Comparison of ENCODE assay signal across 31 mouse cellular contexts in genomic region chr3:146586616-146587015, GRCm38 (mm10). TPM values are rescaled to one million over a fixed set of nuclear protein-coding genes. Genes with fewer than 3 reads are reported as not detected.
"Had no signal": no experiment of that assay in that cellular context is flagged by ENCODE, and none has a peak within 500 bp of the region (broad histone marks: within the 10 kb centered on the region; RNA-seq: fewer than 3 reads in every experiment).

No protein-coding gene starts in this region.

- H3K4me3 ChIP-seq: heart, adult 2 months; heart, embryonic 13.5 days; heart, embryonic 15.5 days; hindbrain, embryonic 13.5 days; hindbrain, embryonic 15.5 days; kidney, embryonic 15.5 days; limb, embryonic 13.5 days; limb, embryonic 15.5 days had no signal

- DNase-seq: gastrocnemius, postnatal 14 days; gastrocnemius, postnatal 36 days; heart, adult 11 months; heart, adult 2 months; heart, postnatal 14 days; heart, postnatal 36 days; kidney, adult 11 months; kidney, adult 2 months; kidney, adult 9 months; kidney, postnatal 14 days; kidney, postnatal 36 days; layer of hippocampus, adult 9-11 months; layer of hippocampus, postnatal 36 days; left cerebral cortex, postnatal 4 days had no signal

- H3K27ac ChIP-seq: heart, adult 2 months; heart, embryonic 13.5 days; heart, embryonic 15.5 days; hindbrain, embryonic 13.5 days; hindbrain, embryonic 15.5 days; hindbrain, postnatal 0 days; kidney, embryonic 15.5 days; kidney, postnatal 0 days; limb, embryonic 13.5 days; limb, embryonic 15.5 days had no signal

RNA-seq across cellular contexts. Expression of gene Uox, which starts 16.4 kb away (rescaled TPM):
- total RNA-seq: gastrocnemius, postnatal 14 days; heart, adult 2 months; heart, postnatal 14 days; heart, postnatal 36 days; hematopoietic stem cell, adult 5-6 weeks; layer of hippocampus, postnatal 14 days had no signal

RNA-seq across cellular contexts. Expression of gene Dnase2b, which starts 28.8 kb away (rescaled TPM):
- total RNA-seq: gastrocnemius, postnatal 14 days; gastrocnemius, postnatal 36 days; heart, adult 2 months; heart, postnatal 14 days; heart, postnatal 36 days; hematopoietic stem cell, adult 5-6 weeks; hindbrain, postnatal 0 days; layer of hippocampus, adult 18-20 months; layer of hippocampus, adult 8-10 months; layer of hippocampus, postnatal 14 days; layer of hippocampus, postnatal 36 days; left cerebral cortex, adult 18-20 months; left cerebral cortex, adult 8-10 months; left cerebral cortex, postnatal 10 days; left cerebral cortex, postnatal 25 days; left cerebral cortex, postnatal 4 days had no signal
